Mouse (Mus musculus) kidney, adult 8-10 months (tissue): ENCODE measurements around the gene Myh13.

Experiments used
- DNase-seq, 2 experiments: peaks; one replicate each; pipeline ENCODE4 v3.0.0; 2022

Gene Myh13

GRCm38 (mm10) chr11:67390679-67391384 is 69.4 kb downstream of the Myh13 start:
- DNase-seq: no peak

GRCm38 (mm10) chr11:67392369-67392768 is 70.9 kb downstream of the Myh13 start:
- DNase-seq: no peak

- DNase-seq: no peak
These were observed 79.5 kb downstream of the Myh13 start for GRCm38 (mm10) chr11:67400956-67401355.

GRCm38 (mm10) chr11:67414346-67414940 is 93.0 kb downstream of the Myh13 start:
- peak; percentile 19 to 24 for DNase-seq
